Mouse (Mus musculus): ENCODE data around the gene Sik3. TPM values are rescaled to one million over a fixed set of nuclear protein-coding genes. Genes with fewer than 3 reads are reported as not detected.

Sik3 gene
- polyA plus RNA-seq, 1 experiment from 2014 or later: 12.0 TPM

GRCm38 (mm10) chr9:46018316-46018715 lies 5.7 kb downstream of the Sik3 start:
- H3K4me1 ChIP-seq: peaks cover 34% of the 10 kb centered on the region
- no peak overlapping the region for H3K4me3 ChIP-seq
- no peak overlapping the region for H3K27ac ChIP-seq
- peaks cover 14% of the 10 kb centered on the region for H3K36me3 ChIP-seq
- 89% methylated on average over 6 of the region's 6 CpGs for WGBS
- no peaks in the 10 kb centered on the region for H3K9me3 ChIP-seq
- no peaks in the 10 kb centered on the region for H3K27me3 ChIP-seq
- no peak overlapping the region for H3K9ac ChIP-seq
- ATAC-seq (ENCODE audit: insufficient number of reproducible peaks, insufficient read depth, low FRiP score, low TSS enrichment): no peak
- H3K4me2 ChIP-seq (replicated peaks): no peak overlapping the region

GRCm38 (mm10) chr9:46019975-46020374 lies 7.4 kb downstream of the Sik3 start:
- 85% methylated on average over 6 of the region's 6 CpGs for WGBS
- H3K36me3 ChIP-seq: peaks cover 14% of the 10 kb centered on the region
- H3K4me3 ChIP-seq: no peak overlapping the region
- no peak overlapping the region for H3K4me2 ChIP-seq (replicated peaks)
- ATAC-seq (ENCODE audit: insufficient number of reproducible peaks, insufficient read depth, low FRiP score, low TSS enrichment): no peak
- no peak overlapping the region for H3K9ac ChIP-seq
- H3K27ac ChIP-seq: no peak overlapping the region
- H3K27me3 ChIP-seq: no peaks in the 10 kb centered on the region
- peaks cover 20% of the 10 kb centered on the region for H3K4me1 ChIP-seq
- no peaks in the 10 kb centered on the region for H3K9me3 ChIP-seq

GRCm38 (mm10) chr9:46023591-46023990 lies 11.0 kb downstream of the Sik3 start:
- 90% methylated on average over 11 of the region's 11 CpGs for WGBS
- no peak for ATAC-seq (ENCODE audit: insufficient number of reproducible peaks, insufficient read depth, low FRiP score, low TSS enrichment)
- H3K4me3 ChIP-seq: no peak overlapping the region
- no peaks in the 10 kb centered on the region for H3K27me3 ChIP-seq
- peaks cover 11% of the 10 kb centered on the region for H3K36me3 ChIP-seq
- 0 out of 2 replicates have a peak, but pooled peaks cover 2% of the 10 kb centered on the region for H3K4me1 ChIP-seq
- H3K9me3 ChIP-seq: no peaks in the 10 kb centered on the region
- no peak overlapping the region for H3K4me2 ChIP-seq (replicated peaks)
- H3K9ac ChIP-seq: no peak overlapping the region
- no peak overlapping the region for H3K27ac ChIP-seq

GRCm38 (mm10) chr9:46026058-46026849 lies 13.6 kb downstream of the Sik3 start:
- WGBS: 88% methylated on average over 9 of the region's 9 CpGs
- no peak for ATAC-seq (ENCODE audit: insufficient number of reproducible peaks, insufficient read depth, low FRiP score, low TSS enrichment)
- Histone ChIP-seq H3K36me3 (peaks cover 3% of the 10 kb centered on the region; the same call in 1 of the 2 replicates), H3K9ac (no peak overlapping the region), H3K4me1 (peaks cover 19% of the 10 kb centered on the region; the same call in 1 of the 2 replicates), H3K27ac (no peak overlapping the region), H3K4me2 (replicated peaks) (no peak overlapping the region), H3K4me3 (no peak overlapping the region), H3K9me3 (no peaks in the 10 kb centered on the region), H3K27me3 (no peaks in the 10 kb centered on the region)

- H3K4me1 ChIP-seq: peaks cover 33% of the 10 kb centered on the region; the same call in 1 of the 2 replicates
- no peak overlapping the region for H3K9ac ChIP-seq
- H3K27me3 ChIP-seq: no peaks in the 10 kb centered on the region
- 59% methylated on average over 8 of the region's 8 CpGs for WGBS
- H3K27ac ChIP-seq: no peak overlapping the region
- H3K36me3 ChIP-seq: no peaks in the 10 kb centered on the region
- no peak overlapping the region for H3K4me2 ChIP-seq (replicated peaks)
- H3K9me3 ChIP-seq: no peaks in the 10 kb centered on the region
- no peak overlapping the region for H3K4me3 ChIP-seq
- ATAC-seq (ENCODE audit: insufficient number of reproducible peaks, insufficient read depth, low FRiP score, low TSS enrichment): no peak
Observed at GRCm38 (mm10) chr9:46027994-46028393, 15.4 kb downstream of the Sik3 start.

GRCm38 (mm10) chr9:46029534-46029933 lies 16.9 kb downstream of the Sik3 start:
- Histone ChIP-seq H3K4me3 (no peak overlapping the region), H3K27me3 (no peaks in the 10 kb centered on the region), H3K4me2 (replicated peaks) (no peak overlapping the region), H3K27ac (no peak overlapping the region), H3K4me1 (peaks cover 31% of the 10 kb centered on the region; the same call in 1 of the 2 replicates), H3K36me3 (no peaks in the 10 kb centered on the region), H3K9ac (no peak overlapping the region), H3K9me3 (no peaks in the 10 kb centered on the region)
- WGBS: 70% methylated on average over 6 of the region's 6 CpGs
- ATAC-seq (ENCODE audit: insufficient number of reproducible peaks, insufficient read depth, low FRiP score, low TSS enrichment): no peak

GRCm38 (mm10) chr9:46030184-46030583 lies 17.6 kb downstream of the Sik3 start:
- Histone ChIP-seq H3K9me3 (no peaks in the 10 kb centered on the region), H3K36me3 (no peaks in the 10 kb centered on the region), H3K27me3 (no peaks in the 10 kb centered on the region), H3K4me3 (no peak overlapping the region), H3K4me2 (replicated peaks) (no peak overlapping the region), H3K27ac (no peak overlapping the region), H3K9ac (no peak overlapping the region), H3K4me1 (peaks cover 35% of the 10 kb centered on the region)
- ATAC-seq (ENCODE audit: insufficient number of reproducible peaks, insufficient read depth, low FRiP score, low TSS enrichment): no peak
- 80% methylated on average over 5 of the region's 5 CpGs for WGBS

GRCm38 (mm10) chr9:46030968-46031367 lies 18.3 kb downstream of the Sik3 start:
- Histone ChIP-seq H3K9ac (no peak overlapping the region), H3K27me3 (no peaks in the 10 kb centered on the region), H3K4me2 (replicated peaks) (no peak overlapping the region), H3K4me3 (no peak overlapping the region), H3K9me3 (no peaks in the 10 kb centered on the region), H3K27ac (no peak overlapping the region), H3K36me3 (no peaks in the 10 kb centered on the region), H3K4me1 (peaks cover 40% of the 10 kb centered on the region)
- no peak for ATAC-seq (ENCODE audit: insufficient number of reproducible peaks, insufficient read depth, low FRiP score, low TSS enrichment)
- WGBS: 56% methylated on average over 6 of the region's 6 CpGs

GRCm38 (mm10) chr9:46032190-46032589 lies 19.6 kb downstream of the Sik3 start:
- Histone ChIP-seq H3K27ac (no peak overlapping the region), H3K4me1 (peaks cover 40% of the 10 kb centered on the region), H3K4me3 (no peak overlapping the region), H3K36me3 (no peaks in the 10 kb centered on the region), H3K9ac (no peak overlapping the region), H3K27me3 (no peaks in the 10 kb centered on the region), H3K4me2 (replicated peaks) (no peak overlapping the region), H3K9me3 (no peaks in the 10 kb centered on the region)
- ATAC-seq (ENCODE audit: insufficient number of reproducible peaks, insufficient read depth, low FRiP score, low TSS enrichment): no peak
- 73% methylated on average over 6 of the region's 6 CpGs for WGBS

- Histone ChIP-seq H3K27me3 (no peaks in the 10 kb centered on the region), H3K36me3 (no peaks in the 10 kb centered on the region), H3K4me3 (no peak overlapping the region), H3K9ac (no peak overlapping the region), H3K4me2 (replicated peaks) (no peak overlapping the region), H3K9me3 (no peaks in the 10 kb centered on the region), H3K27ac (no peak overlapping the region), H3K4me1 (peaks cover 40% of the 10 kb centered on the region)
- 73% methylated on average over 1 of the region's 1 CpGs for WGBS
- no peak for ATAC-seq (ENCODE audit: insufficient number of reproducible peaks, insufficient read depth, low FRiP score, low TSS enrichment)
Observed at GRCm38 (mm10) chr9:46033058-46033457, 20.4 kb downstream of the Sik3 start.

GRCm38 (mm10) chr9:46033862-46034261 lies 21.2 kb downstream of the Sik3 start:
- Histone ChIP-seq H3K4me2 (replicated peaks) (no peak overlapping the region), H3K27me3 (no peaks in the 10 kb centered on the region), H3K4me3 (no peak overlapping the region), H3K4me1 (peaks cover 40% of the 10 kb centered on the region), H3K36me3 (no peaks in the 10 kb centered on the region), H3K27ac (no peak overlapping the region), H3K9me3 (no peaks in the 10 kb centered on the region), H3K9ac (no peak overlapping the region)
- no peak for ATAC-seq (ENCODE audit: insufficient number of reproducible peaks, insufficient read depth, low FRiP score, low TSS enrichment)
- WGBS: 84% methylated on average over 3 of the region's 3 CpGs

GRCm38 (mm10) chr9:46035290-46035871 lies 22.8 kb downstream of the Sik3 start:
- 55% methylated on average over 9 of the region's 9 CpGs for whole genome bisulfite sequencing
- H3K27me3 ChIP-seq: no peaks in the 10 kb centered on the region
- H3K36me3 ChIP-seq: no peaks in the 10 kb centered on the region
- no peak overlapping the region for H3K4me3 ChIP-seq
- H3K27ac ChIP-seq: no peak overlapping the region
- H3K4me1 ChIP-seq: peaks cover 30% of the 10 kb centered on the region
- no peak for ATAC-seq (ENCODE audit: insufficient number of reproducible peaks, insufficient read depth, low FRiP score, low TSS enrichment)
- no peaks in the 10 kb centered on the region for H3K9me3 ChIP-seq
- no peak overlapping the region for H3K9ac ChIP-seq
- H3K4me2 ChIP-seq (replicated peaks): no peak overlapping the region
